Mouse (Mus musculus) CH12.LX (cell line): ENCODE results near the gene Rnf225. TPM values are rescaled to one million over a fixed set of nuclear protein-coding genes. Genes with fewer than 3 reads are reported as not detected.
A peak's percentile ranks its signal among the peaks of the same experiment; 100 is the strongest.

Source experiments
- DNase-seq: peaks from one replicate; pipeline ENCODE4 v3.0.0-alpha.2; 2013; ENCODE audit errors: extremely low read depth
- H3K27ac ChIP-seq: 2 replicates; pipeline ENCODE4 v1.5.1; 2012; ENCODE audit warnings: low read depth, mild to moderate bottlenecking, control low read depth, moderate library complexity; ENCODE audit not compliant: insufficient read depth
- H3K27me3 ChIP-seq: replicated peaks from 2 replicates; pipeline ENCODE3; 2012; ENCODE audit warnings: inconsistent platforms
- H3K36me3 ChIP-seq, 2 experiments: replicated peaks in 1 of 2; 2 replicates each; pipeline versions ENCODE3 to v1.6.1; 2012; ENCODE audit warnings: inconsistent platforms in 1 of 2, low read length in 1 of 2, mild to moderate bottlenecking in 1 of 2, mixed read lengths in 1 of 2, moderate library complexity in 1 of 2; ENCODE audit not compliant: control insufficient read depth in 1 of 2, insufficient read depth in 1 of 2
- H3K4me1 ChIP-seq, 2 experiments: 2 replicates each; pipeline ENCODE4 v1.6.1; 2012; ENCODE audit warnings: inconsistent platforms in 1 of 2, moderate library complexity in 1 of 2; ENCODE audit not compliant: insufficient read depth in 2 of 2, control insufficient read depth in 1 of 2
- H3K4me2 ChIP-seq: 2 replicates; pipeline ENCODE4 v1.6.1; 2012; ENCODE audit warnings: low read depth, mild to moderate bottlenecking, control low read depth; ENCODE audit not compliant: poor library complexity, insufficient read depth, severe bottlenecking
- H3K4me3 ChIP-seq, 3 experiments: fragments of 150-350 bp in 1 of 3; sonication (generic) in 1 of 3; replicated peaks in 1 of 3; 2 replicates each; pipeline versions ENCODE3 to v1.5.1; 2011 to 2012; ENCODE audit warnings: low read depth in 2 of 3, low read length in 2 of 3, mild to moderate bottlenecking in 2 of 3, moderate library complexity in 2 of 3, control low read depth in 1 of 3, improper control_type of control experiment in 1 of 3, inconsistent platforms in 1 of 3, mixed read lengths in 1 of 3; ENCODE audit not compliant: poor library complexity in 1 of 3
- H3K79me2 ChIP-seq: replicated peaks from 2 replicates; pipeline ENCODE4 v1.6.1; 2012; ENCODE audit warnings: mild to moderate bottlenecking, moderate library complexity; ENCODE audit not compliant: control insufficient read depth, poor library complexity, insufficient read depth, severe bottlenecking; ENCODE audit errors: extremely low read depth
- H3K9ac ChIP-seq: 2 replicates; pipeline ENCODE4 v1.6.1; 2012; ENCODE audit warnings: low read depth, mild to moderate bottlenecking, control low read depth, moderate library complexity; ENCODE audit not compliant: insufficient read depth
- H3K9me3 ChIP-seq: replicated peaks from 2 replicates; pipeline ENCODE3; 2012; ENCODE audit warnings: low read length, inconsistent platforms, mixed read lengths
- CHD1 ChIP-seq: IDR thresholded peaks from 2 replicates; pipeline ENCODE4 v1.6.1; 2012; ENCODE audit warnings: low read depth, low read length, improper control_type of control experiment, inconsistent platforms
- CTCF ChIP-seq, 2 experiments: IDR thresholded peaks in 1 of 2; conservative IDR thresholded peaks in 1 of 2; 2 replicates each; pipeline ENCODE4 v1.5.1; 2011 to 2012; ENCODE audit warnings: low read depth in 2 of 2, low read length in 2 of 2, improper control_type of control experiment in 1 of 2, inconsistent platforms in 1 of 2, mild to moderate bottlenecking in 1 of 2, moderate library complexity in 1 of 2
- E2F4 ChIP-seq: IDR thresholded peaks from 2 replicates; pipeline ENCODE4 v1.6.1; 2011; ENCODE audit warnings: low read depth, low read length, improper control_type of control experiment; ENCODE audit not compliant: insufficient replicate concordance
- ELF1 ChIP-seq: IDR thresholded peaks from 2 replicates; pipeline ENCODE4 v1.6.1; 2014; ENCODE audit warnings: low read depth, mild to moderate bottlenecking, inconsistent platforms, low read length, improper control_type of control experiment
- EP300 ChIP-seq: IDR thresholded peaks from 2 replicates; pipeline ENCODE4 v1.6.1; 2011; ENCODE audit warnings: low read length, improper control_type of control experiment
- ETS1 ChIP-seq: conservative IDR thresholded peaks from 2 replicates; pipeline ENCODE4 v1.6.1; 2012; ENCODE audit warnings: low read depth, mild to moderate bottlenecking, inconsistent platforms, low read length, improper control_type of control experiment, moderate library complexity
- IRF4 ChIP-seq: IDR thresholded peaks from 2 replicates; pipeline ENCODE4 v1.6.1; 2014; ENCODE audit warnings: low read depth, mild to moderate bottlenecking, inconsistent platforms, low read length, improper control_type of control experiment
- JUN ChIP-seq: IDR thresholded peaks from 2 replicates; pipeline ENCODE4 v1.6.1; 2011; ENCODE audit warnings: low read depth, mild to moderate bottlenecking, low read length, improper control_type of control experiment, moderate library complexity; ENCODE audit not compliant: insufficient read depth
- KAT2A ChIP-seq: IDR thresholded peaks from 2 replicates; pipeline ENCODE4 v1.6.1; 2012; ENCODE audit warnings: low read length, improper control_type of control experiment, inconsistent platforms; ENCODE audit not compliant: insufficient replicate concordance
- MAX ChIP-seq: IDR thresholded peaks from 2 replicates; pipeline ENCODE4 v1.6.1; 2011; ENCODE audit warnings: low read length, improper control_type of control experiment
- MXI1 ChIP-seq: IDR thresholded peaks from 2 replicates; pipeline ENCODE4 v1.6.1; 2011; ENCODE audit warnings: mild to moderate bottlenecking, low read depth, low read length, improper control_type of control experiment
- MYC ChIP-seq: IDR thresholded peaks from 2 replicates; pipeline ENCODE4 v1.6.1; 2011; ENCODE audit warnings: low read depth, mild to moderate bottlenecking, improper control_type of control experiment, low read length
- NELFE ChIP-seq: IDR thresholded peaks from 2 replicates; pipeline ENCODE4 v1.6.1; 2011; ENCODE audit warnings: low read depth, low read length, improper control_type of control experiment
- NRF1 ChIP-seq: IDR thresholded peaks from 2 replicates; pipeline ENCODE4 v1.6.1; 2014; ENCODE audit warnings: low read depth, mild to moderate bottlenecking, inconsistent platforms, low read length, improper control_type of control experiment, moderate library complexity
- PAX5 ChIP-seq: IDR thresholded peaks from 2 replicates; pipeline ENCODE4 v1.6.1; 2012; ENCODE audit warnings: low read length, inconsistent platforms, mixed read lengths
- POLR2AphosphoS2 ChIP-seq: IDR thresholded peaks from 2 replicates; pipeline ENCODE4 v1.6.1; 2011; ENCODE audit warnings: low read depth, low read length, improper control_type of control experiment
- SIN3A ChIP-seq: IDR thresholded peaks from 2 replicates; pipeline ENCODE4 v1.6.1; 2012; ENCODE audit warnings: low read length, improper control_type of control experiment, inconsistent platforms
- TBP ChIP-seq: conservative IDR thresholded peaks from 2 replicates; pipeline ENCODE4 v1.6.1; 2011; ENCODE audit warnings: low read depth, low read length, improper control_type of control experiment
- TCF12 ChIP-seq: IDR thresholded peaks from 2 replicates; pipeline ENCODE4 v1.6.1; 2014; ENCODE audit warnings: low read depth, mild to moderate bottlenecking, inconsistent platforms, low read length, improper control_type of control experiment
- UBTF ChIP-seq: IDR thresholded peaks from 2 replicates; pipeline ENCODE4 v1.6.1; 2012; ENCODE audit warnings: low read depth, mild to moderate bottlenecking, inconsistent platforms, low read length, improper control_type of control experiment, moderate library complexity
- ZC3H11A ChIP-seq: IDR thresholded peaks from 2 replicates; pipeline ENCODE4 v1.6.1; 2012; ENCODE audit warnings: low read depth, mild to moderate bottlenecking, inconsistent platforms, low read length, improper control_type of control experiment
- ZKSCAN1 ChIP-seq: IDR thresholded peaks from 2 replicates; pipeline ENCODE4 v1.6.1; 2012; ENCODE audit warnings: low read depth, inconsistent platforms, low read length, improper control_type of control experiment, borderline replicate concordance
- ZMIZ1 ChIP-seq: IDR thresholded peaks from 2 replicates; pipeline ENCODE4 v1.6.1; 2012; ENCODE audit warnings: low read depth, mild to moderate bottlenecking, inconsistent platforms, low read length, improper control_type of control experiment
- ZNF384 ChIP-seq: IDR thresholded peaks from 2 replicates; pipeline ENCODE4 v1.6.1; 2012; ENCODE audit warnings: low read depth, low read length, improper control_type of control experiment, inconsistent platforms
- dilution Hi-C: fragments of 300-500 bp; cut with MboI; formaldehyde crosslinking; loops from 2 replicates; pipeline ENCODE4 v1.14.3; 2020; ENCODE audit warnings: low sequenced_read_pairs; ENCODE audit not compliant: extremely low pct_unique_long_range_greater_than_20kb, extremely low pct_ligation_motif_present
- in situ Hi-C: fragments of 300-500 bp; cut with MboI; formaldehyde crosslinking; loops from 3 replicates; pipeline ENCODE4 v1.14.3; 2019; ENCODE audit warnings: low sequenced_read_pairs, low pct_ligation_motif_present, low pct_unique_long_range_greater_than_20kb, mixed read lengths
- polyA plus RNA-seq: library from polyadenylated mRNA; unstranded; fragments of >175 nt; gene quantifications from 2 replicates; pipeline ENCODE4 v1.2.1, GENCODE M21; 2012; ENCODE audit warnings: low read depth; ENCODE audit not compliant: insufficient read length
- total RNA-seq, 2 experiments: library from RNA; depleted of rRNA; stranded (reverse); fragments of 300-350 nt in 1 of 2; fragments of >200 nt in 1 of 2; gene quantifications; 2 replicates each; pipeline ENCODE4 v1.2.3; 2012 to 2014

Rnf225 gene
- total and polyA plus RNA-seq, 3 experiments = 0.89 to 4.0 (median 1.1) TPM

- Histone ChIP-seq H3K4me1 (peaks cover 0 to 30% of the 10 kb centered on the region in 2 experiments; a peak in 2 of 4 replicates), H3K27ac (peak overlapping the region; percentile 69), H3K36me3 (peaks cover 23 to 29% of the 10 kb centered on the region in 2 experiments), H3K4me3 (peak overlapping the region; percentile 93 to 97 (median 94)), H3K9ac (peak overlapping the region; percentile 94), H3K79me2 (peaks cover 5% of the 10 kb centered on the region; the same call in 1 of the 2 replicates), H3K9me3 (no peaks in the 10 kb centered on the region), H3K27me3 (no peaks in the 10 kb centered on the region), H3K4me2 (peak overlapping the region; percentile 90)
- DNase-seq = peak; percentile 43
- in situ Hi-C loops = no loop called here
- no peak for TF ChIP-seq MYC
- 0 out of 2 replicates have a peak, but pooled peaks have one; percentile 28 for TF ChIP-seq NRF1
- no peak for TF ChIP-seq CTCF (conservative IDR thresholded peaks at IDR 0.05 in 1 of 2, IDR thresholded peaks at IDR 0.05 in 1 of 2; ENCODE audit: low read depth in 2 of 2, low read length in 2 of 2)
- TF ChIP-seq KAT2A = no peak
- TF ChIP-seq E2F4 = no peak
- peak; percentile 20; the same call in 1 of the 2 replicates for TF ChIP-seq TCF12
- no peak; the same call in 1 of the 2 replicates for TF ChIP-seq MXI1
- no peak for TF ChIP-seq IRF4
- TF ChIP-seq JUN = no peak
- TF ChIP-seq EP300 = no peak
- TF ChIP-seq ZC3H11A = no peak
- TF ChIP-seq ELF1 = no peak
- TF ChIP-seq ETS1 = no peak
- no peak for TF ChIP-seq ZNF384
- no peak; the same call in 1 of the 2 replicates for TF ChIP-seq ZMIZ1
- TF ChIP-seq UBTF = no peak
- no peak for TF ChIP-seq NELFE
- 0 out of 2 replicates have a peak, but pooled peaks have one; percentile 8 for TF ChIP-seq TBP
- TF ChIP-seq SIN3A = no peak; the same call in 1 of the 2 replicates
- peak; percentile 61; the same call in 1 of the 2 replicates for TF ChIP-seq CHD1
- TF ChIP-seq PAX5 = no peak
- no peak for TF ChIP-seq MAX
- no peak for TF ChIP-seq POLR2AphosphoS2
- no peak for TF ChIP-seq ZKSCAN1
- dilution Hi-C loops = no loop called here
These were observed 39.1 kb downstream of the Rnf225 start for GRCm38 (mm10) chr7:12966104-12966845.
